Mouse (Mus musculus): ENCODE data around the gene Ralgapa2.

- TF ChIP-seq POLR2A (IDR thresholded peaks at IDR 0.05; ENCODE audit: borderline replicate concordance, extremely low read depth, insufficient read depth, insufficient read length, poor library complexity, severe bottlenecking): no peak
- TF ChIP-seq CTCF (IDR thresholded peaks at IDR 0.05; ENCODE audit: borderline replicate concordance, extremely low read depth, insufficient read depth, insufficient read length): no peak
Measured at GRCm38 (mm10) chr2:146400738-146401137, 111.4 kb downstream of the Ralgapa2 start.
